Mouse (Mus musculus): Measurements from ENCODE around the gene Gm28048. TPM values are rescaled to one million over a fixed set of nuclear protein-coding genes. Genes with fewer than 3 reads are reported as not detected.

Gene Gm28048
- total RNA-seq (2021), result 1 to 10 TPM; 1.7 to 2.3 TPM
- long read RNA-seq, experiment 1, result 0 reads
- long read RNA-seq, experiment 2, result 0 reads

DNA sequence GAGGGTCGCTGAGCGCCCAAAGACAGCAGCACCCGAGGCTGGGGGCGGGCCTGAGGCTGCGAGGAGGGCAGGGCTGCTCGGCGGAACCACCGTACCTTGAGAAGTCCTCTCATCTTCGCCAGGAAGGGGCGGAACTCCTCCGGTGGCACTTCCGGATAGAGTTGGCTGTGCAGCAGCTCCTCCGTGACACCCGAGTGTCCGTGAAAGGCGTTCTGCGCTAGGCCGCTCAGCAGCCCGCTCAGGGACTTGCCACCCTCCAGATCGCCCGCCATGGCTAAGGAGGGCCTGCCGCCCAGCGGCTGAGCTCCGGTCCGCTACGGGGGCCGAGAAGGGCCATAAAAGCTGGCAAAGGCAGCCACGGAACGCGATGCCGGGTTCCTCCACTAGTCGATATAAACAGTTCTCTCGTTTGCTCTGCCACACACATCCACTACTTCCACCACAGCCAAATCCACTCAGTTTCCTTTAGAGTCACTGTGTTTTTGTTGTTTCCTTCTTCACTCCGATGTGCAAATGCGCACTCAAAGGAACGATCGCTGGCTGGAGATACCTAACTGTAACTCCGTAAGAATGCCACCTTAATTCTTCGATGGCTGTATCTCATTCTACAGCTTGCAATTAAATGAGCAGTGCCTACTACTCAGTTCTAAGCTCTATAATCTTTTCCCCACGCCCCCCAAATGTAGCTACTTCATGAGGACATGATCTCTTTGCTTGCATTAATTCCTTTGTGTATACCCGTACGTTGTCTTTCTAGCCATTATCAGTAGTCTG, at the start of gene Gm28048, which contains the start of gene Commd1:
TSS of gene Gm28048 (minus strand) at position 107 of the 774 bp plus-strand sequence.
TSS of gene Commd1 (minus strand) at position 399 of the 774 bp plus-strand sequence.
- DNase-seq (ENCODE audit: low spot score), result peak; percentile 97

DNA sequence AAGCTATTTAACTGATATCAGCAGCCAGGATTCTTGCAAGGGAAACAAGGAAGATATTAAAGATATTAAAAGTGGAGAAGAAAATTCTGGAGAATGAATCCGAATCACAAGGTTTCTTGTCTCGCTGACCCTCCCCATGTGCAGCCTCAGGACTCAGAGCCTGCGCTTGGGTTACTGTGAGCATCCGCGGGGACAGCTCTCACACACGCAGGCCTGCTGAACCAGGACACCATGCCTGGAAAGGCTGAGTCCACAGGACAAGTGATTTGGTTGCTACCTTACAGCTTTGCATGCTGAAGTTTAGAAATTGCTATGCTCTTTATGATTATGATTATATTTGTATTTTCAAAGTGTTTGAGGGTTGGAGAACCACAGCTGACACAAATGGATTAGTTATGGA, 47.5 kb upstream of the Gm28048 start:
- no peak for DNase-seq (ENCODE audit: low spot score)

DNA sequence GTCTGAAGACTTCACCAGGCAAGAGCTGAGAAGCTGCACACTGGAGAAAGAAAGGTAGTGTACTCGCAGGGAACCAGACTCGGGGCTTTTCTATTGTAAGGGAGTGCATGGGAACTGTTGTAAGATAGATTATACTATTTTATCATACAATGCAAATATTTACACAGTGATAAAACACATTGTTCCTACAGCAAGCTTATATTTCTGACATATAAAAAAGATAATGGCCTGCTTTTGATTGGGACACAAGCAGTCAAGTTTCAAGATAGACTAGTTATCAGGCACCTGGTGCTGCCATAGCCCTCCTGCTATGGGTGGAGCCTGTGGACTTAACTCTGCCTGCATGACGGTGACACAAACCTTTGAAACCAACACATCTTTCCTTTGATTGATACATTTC, 47.1 kb upstream of the Gm28048 start:
- DNase-seq (ENCODE audit: low spot score), result no peak

DNA sequence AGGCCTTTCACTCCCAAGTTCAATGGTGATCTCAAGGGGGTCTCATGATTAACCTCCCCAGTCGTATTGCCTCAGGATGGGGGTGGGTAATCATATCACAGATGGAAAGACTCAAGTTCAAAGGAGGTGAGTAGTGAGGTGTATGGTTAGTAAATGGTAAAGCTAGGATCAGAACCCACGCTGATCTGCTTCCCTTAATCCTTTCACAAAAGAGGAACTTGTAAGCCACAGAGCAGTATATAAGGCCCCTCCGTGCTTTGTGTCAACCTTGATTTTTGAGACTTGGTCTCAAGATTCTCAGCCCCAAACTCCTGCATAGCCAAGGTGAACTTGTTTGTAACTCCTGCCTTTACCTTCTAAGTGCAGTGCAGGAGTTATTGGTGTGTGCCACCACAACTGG, 42.3 kb upstream of the Gm28048 start:
- no peak for DNase-seq (ENCODE audit: low spot score)

DNA sequence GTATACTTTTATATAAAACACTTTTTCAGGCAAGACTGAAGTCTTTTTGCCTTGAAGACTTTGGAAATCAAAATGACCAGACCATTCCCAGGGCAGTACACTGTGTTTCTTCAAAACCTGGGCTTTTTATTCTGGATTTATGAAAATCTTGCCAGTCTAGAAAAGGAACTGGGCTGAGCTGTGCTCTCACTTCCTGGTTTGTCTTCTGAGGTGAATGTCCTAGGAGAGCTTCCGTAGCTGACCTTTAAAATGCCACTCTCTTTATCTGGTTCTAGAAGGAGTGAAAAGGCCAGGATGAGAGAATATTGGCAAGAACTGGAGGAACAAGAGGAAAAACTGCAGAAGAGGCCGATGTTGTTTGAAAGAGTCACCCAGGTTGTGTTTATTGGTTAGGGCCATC, 41.3 kb upstream of the Gm28048 start:
- no peak for DNase-seq (ENCODE audit: low spot score)

DNA sequence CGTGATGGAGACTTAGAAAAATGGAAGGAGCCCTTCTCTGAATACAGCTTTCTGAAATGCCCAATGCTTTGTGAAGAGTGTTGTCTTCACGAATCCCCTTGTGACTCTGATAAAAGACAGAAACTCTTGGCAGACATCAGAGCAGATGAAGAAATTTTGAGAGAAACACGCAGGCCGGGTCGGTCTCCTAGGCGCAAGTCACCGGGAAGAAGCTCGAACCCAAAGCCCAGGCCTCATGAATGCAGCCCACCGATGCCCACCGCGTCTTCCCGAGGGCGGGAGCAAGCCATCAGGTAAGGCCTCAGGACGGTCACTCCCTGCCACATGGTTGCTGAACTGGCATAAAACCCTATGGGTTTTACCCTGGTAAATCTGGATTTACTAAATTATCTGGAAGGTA, 39.0 kb upstream of the Gm28048 start:
- DNase-seq (ENCODE audit: low spot score), result no peak

DNA sequence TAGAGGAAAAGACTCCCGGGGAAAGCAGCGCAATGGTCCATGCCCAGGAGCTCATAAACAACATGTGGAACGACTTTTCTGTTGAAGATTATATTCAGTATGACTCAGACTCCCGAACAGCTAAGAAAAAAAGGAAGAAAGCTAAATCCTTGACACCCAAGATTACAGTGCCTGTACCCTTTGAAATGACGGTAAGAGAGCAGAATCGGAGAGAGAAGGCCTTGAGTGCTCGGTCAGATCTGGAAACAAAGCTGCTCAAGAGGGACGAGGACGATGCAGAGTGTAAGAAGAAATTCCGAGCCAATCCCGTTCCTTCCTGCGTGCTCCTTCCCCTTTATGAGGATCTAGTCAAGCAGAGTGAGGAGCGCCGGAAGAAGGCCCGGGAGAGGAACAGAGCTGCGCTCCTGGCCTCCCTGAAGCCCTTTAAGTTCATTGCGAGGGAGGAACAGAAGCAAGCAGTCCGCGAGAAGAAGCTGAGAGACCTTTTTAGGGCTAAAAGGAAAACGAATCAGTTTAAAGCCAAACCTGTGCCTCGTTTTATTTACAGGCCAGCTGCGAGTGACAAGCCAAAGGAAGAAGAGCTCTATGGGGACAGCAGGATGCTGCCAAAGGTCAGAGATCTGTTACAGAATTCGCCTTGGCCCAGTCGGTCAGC, 38.4 kb upstream of the Gm28048 start:
- DNase-seq (ENCODE audit: low spot score), result peak; percentile 9

DNA sequence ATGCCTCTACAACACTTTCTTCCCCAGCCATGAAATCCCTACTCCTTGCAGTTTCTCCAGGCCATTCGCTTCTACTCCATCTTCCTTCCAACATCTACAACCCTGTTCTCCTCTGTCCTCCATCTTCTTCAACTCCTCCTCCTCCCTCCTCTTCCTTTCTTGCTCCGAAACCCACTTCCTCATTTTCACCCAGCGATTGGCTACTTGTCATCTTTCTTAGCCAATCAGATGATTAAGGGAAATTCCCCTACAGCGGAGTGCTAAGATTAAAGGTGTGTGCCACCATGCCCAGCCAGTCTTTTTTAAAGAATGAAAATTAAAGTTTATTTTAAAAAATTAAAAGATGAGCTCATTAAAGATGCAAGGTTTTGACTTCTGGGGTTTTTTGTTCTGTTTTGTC, 36.1 kb upstream of the Gm28048 start:
- DNase-seq (ENCODE audit: low spot score), result no peak

DNA sequence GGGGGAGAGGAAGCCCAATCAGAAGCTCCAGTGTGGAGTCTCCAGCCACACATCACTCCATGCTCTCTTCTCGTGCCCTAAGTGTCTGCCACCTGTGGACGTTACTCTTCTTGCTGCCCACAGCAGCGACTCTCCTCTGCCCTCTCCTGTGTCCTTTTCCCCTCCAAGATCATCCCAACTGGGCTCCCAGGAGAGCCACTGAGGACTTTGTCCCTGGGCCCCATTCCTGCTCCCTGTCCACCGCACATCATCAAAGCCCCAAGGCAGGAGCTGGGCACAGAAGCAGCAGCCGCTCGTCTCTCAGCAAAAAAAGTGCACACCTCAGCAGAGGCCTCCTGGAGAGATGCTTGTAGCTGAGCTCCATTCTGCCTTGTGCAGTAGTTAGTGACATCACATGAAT, 33.1 kb upstream of the Gm28048 start:
- no peak for DNase-seq (ENCODE audit: low spot score)

DNA sequence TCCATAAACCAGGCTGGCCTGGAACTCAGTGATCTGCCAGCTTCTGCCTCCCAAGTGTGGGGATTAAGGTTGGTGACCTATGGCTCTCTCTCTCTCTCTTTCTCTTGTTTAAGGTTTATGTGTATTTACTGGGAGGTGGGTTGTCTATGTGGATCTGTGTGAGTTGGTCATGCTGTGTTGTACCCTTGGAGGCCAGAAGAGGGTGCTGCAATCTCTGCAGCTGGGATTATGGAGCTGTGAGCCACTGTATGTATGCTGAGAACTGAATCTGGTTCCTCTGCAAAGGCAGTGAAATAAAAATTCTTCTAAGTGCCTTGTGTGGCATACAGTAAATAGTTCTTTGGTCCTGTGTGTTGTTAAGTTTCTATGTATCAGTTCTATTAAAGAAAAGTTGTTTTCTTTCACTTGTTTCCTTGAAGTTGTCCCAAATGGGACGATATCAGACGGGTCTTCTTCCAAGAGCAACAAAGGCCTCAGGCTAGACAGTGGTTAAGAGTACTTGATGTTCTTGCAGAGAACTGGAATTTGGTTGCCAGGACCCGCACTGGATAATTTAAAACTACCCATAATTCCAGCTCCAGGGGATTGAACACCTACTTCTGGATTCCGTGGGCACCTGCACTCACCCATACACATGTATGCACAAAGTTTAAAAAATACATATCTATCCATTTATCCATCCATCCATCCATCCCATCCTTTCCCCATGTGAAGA, 31.8 kb upstream of the Gm28048 start:
- DNase-seq (ENCODE audit: low spot score), result no peak

DNA sequence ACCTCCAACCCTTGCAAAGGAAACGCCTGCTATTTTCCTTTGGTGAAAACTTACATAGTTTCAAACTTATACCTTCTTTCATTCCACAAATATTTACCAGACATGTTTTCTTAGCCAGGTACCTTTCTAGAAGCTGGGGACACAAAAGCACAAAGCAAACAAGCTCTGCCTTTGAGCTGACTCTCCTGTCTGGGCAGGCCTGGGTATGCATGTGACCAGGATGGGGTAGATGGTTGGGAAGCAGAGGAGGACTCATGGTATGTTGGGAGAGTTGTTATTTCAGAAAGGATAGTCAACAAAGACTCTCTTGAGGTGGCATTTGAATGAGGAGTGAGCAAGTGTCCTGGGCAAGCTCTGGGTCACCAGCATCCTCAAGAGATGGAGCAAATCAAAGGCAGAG, 31.2 kb upstream of the Gm28048 start:
- no peak for DNase-seq (ENCODE audit: low spot score)

DNA sequence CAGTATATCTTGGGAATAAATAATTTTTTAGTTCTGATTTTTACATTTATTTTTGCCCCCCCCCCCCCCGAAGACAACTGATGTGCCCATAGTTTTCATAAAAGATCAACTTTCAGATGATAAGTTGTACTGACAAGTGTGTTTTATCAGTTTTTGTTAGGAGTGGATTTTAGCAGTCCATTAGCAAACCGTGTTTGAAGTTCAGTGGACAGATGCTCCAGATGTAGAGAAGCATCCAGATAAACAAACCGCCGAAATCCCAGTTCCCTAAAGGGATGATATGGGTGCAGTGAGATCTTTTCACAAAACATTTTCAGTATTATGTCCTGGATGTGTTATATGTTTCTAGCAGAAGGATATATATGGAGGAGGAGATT, 26.9 kb upstream of the Gm28048 start:
- no peak for DNase-seq (ENCODE audit: low spot score)

DNA sequence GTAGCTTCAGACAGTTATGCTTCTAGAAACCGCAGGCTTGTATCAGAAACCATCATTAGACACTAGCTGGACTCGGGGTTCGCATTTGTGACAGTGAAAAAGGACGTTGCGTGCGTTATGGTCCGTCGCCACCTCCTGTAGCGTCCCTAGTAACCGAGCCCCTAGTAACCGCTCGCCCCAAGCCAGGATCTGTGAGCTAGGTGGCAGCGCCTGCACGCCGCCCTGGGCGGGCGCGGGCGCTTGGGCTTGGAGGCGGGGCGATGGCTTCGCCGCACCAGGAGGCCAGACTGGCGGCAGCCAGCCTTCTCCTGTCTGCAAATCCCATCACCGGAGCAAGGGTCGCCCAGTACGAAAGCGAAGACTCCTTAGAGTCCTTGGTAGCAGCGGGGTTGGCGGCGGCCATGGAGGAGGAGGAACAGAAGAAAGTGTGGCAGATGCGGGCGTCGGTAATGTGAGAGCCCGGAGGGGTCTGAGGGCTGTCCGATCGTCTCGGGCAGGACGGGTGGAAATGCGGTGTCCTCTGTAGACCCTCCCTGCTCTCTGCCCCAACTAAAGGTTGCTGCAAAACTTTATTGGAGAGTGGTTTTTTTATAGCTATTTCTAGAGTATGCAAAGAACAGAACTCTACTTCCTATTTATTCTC, 26.4 kb upstream of the Gm28048 start:
- peak; percentile 72 for DNase-seq (ENCODE audit: low spot score)

DNA sequence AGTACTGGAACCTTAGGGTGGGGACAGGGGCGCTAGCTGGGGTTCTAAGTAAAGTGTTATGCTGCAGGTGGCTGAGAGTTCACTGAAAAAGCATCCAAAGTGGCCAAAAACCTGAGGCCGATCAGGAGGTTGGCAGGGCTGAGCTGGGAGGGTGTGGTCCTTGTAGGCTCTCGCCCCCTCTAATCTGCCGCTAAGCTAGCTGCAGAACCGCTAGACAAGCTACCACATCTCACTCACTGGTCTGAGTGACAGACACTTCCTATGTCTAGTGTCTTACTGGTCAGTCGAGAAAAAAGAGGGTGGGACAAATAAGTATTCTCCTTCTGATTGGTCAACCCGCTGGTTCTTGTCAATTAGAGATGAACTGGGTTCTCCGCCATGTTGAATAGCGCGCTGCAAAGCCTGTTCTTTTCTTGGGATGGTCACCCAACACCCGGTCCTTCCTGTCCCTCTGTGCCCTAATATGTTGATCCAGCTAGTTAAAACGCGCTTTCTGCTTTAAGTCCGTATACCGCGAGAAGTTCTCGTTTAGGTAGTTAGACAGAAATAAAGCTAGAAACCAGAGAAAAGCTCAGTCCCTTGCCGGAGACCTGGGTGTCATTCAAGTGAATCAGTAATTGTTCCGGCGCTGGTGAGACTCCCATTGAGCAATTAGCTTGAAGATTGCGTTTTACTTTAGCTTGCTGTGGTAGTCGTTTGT, 25.7 kb upstream of the Gm28048 start, which contains the start of gene Fam161a:
TSS of gene Fam161a (plus strand) at position 51 of the 700 bp plus-strand sequence.
- peak; percentile 93 for DNase-seq (ENCODE audit: low spot score)

DNA sequence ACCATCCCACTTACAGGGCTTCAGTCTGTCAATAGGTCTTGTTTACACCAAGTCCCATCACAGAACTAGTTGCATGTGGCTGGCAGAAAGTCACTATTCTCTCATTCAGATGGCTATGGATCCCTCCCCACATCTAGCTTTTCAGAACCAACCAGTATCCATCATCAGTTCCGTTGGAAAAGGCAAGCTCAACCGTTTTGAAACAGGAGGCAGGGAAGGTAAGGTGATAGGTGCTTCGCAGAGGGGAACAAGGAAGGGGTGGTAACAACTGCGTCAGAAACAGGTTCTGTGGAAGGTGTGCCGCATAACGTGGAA, 25.2 kb upstream of the Gm28048 start:
- no peak for DNase-seq (ENCODE audit: low spot score)

DNA sequence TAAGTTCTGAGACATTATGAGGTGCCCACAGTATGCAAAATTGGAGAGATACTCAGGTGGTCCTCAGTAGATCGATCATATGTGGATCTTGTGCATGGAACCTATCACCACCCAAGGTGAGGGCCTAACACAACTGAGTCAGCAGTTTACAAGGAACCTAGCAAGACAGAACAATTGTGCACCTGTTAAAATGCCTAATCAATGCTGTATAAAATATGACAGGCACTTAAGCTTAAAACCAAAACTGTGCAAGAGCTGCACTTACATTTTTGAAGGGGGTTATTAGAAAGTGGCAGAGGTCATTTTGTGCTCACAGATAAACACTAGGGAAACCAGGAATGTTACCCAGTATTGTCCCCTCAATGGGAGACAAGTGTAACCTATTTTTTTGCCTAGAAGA, 23.4 kb upstream of the Gm28048 start:
- DNase-seq (ENCODE audit: low spot score), result no peak

DNA sequence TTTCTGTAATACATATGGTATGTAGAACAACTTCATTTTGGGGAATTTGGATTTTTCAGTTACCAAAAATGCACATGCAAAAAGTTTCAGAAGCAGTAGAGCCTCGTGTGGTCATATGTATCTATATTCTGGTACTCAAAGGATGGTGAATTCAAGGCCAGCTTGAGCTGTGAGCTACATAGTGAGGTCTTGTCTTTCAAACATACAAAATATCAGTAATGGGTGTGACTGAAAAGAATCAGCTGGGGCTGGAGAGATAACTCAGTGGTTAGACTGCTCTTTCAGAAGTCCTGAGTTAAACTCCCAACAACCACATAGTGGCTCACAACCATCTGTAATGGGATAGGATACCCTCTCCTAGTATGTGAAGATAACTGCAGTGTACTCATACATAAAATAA, 16.4 kb upstream of the Gm28048 start:
- DNase-seq (ENCODE audit: low spot score), result no peak

DNA sequence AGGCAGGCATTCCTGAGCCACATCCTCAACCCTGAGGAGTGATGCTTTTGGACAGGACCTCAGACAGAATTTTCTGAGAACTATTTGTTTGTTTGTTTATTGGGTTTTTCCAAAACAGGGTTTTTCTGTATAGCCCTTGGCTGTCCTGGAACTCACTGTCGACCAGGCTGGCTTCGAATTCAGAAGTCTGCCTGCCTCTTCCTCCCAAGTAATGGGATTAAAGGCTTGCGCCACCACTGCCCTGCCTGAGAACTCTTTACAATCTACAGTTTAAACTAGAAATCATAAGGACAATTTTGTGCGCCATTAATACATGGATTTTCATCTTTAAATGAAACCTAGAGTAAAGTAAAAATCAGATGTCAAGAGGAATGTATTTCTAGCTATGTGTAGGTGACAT, 13.6 kb upstream of the Gm28048 start:
- no peak for DNase-seq (ENCODE audit: low spot score)

DNA sequence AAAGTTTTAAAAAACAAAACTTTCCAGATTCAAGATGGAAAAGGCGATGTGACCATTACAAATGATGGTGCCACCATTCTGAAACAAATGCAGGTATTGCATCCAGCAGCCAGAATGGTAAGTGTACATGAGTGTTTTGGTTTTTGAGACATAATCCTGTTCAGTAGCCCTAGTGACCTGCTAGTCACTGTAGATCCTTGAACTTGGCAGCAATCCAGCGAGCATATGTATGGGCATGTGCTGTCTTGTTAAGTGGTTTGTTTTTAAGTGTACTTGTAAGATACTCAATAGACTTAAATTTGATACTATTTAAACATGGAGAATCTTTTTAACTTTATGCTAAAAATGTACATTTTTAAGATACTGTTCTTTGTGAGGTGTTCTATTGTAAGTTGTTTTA, 12.4 kb upstream of the Gm28048 start:
- DNase-seq (ENCODE audit: low spot score), result no peak

DNA sequence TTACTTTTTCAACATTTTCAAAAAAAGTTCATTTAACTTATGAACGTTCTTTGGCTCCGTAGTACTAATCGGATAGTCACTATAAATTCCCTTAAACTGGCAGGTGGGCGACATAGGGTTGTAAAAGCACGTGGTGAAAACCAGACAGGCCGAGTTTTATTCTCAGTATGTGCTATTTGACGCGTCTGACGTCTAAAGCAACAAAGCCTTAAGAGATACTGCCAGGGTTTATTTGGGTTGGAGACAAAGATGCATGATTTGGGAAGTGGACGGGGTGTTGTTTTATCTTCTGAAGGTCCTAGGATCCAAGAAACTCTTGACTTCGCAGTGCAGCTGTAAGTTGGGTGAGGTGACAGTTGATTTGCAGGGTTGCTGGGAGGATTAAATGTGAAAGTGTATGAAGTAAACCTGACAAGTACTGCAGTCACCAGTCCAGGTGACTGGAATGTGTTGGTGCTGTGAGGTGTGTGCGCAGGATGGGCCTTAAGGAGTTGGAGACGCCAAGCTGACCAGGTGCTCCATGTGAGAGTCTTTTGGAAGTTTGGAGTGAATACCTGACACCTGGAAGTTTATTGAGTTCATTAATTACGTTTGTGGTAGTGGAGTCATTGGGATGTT, 9.4 kb upstream of the Gm28048 start:
- DNase-seq (ENCODE audit: low spot score), result no peak

Measured in gastrocnemius, adult 18-20 months (tissue).